In the genomic region with DNA sequence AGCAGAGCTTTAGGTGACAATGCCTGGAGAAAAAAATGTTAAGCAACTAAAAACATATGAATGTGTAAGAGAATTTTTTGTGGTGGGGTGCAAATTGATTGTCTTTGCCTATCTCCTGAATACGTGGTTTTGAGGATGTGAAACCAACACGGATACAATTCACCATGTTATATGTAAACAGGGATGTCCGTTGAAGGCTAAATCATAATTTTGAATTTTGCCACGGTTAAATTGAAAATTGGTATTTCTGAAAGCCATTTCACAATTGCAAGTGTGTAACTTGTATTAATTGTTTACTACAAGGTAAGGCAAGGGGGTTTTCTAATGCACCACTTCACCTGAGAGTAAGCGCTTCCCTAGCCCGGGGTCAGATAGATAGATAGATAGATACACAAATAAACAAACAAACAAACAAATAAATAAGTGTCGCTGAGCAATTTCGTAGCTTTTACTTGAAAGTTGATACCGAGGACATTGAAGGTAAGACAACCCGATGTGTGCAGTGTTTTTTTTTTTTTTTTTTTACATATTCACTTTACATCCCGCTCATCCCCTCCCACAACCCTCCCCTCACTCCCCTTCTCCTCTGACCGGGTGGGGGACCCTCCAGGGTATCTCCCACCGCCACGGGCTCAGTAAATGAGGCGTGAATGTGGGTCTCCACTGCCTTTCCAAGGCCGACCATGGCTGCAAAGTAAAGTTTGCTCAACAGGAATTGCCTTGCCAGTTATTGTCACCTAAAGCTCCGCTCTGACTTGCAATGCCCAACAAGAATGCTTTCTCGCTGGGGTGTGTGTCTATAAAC, we compare ENCODE assay signal across 9 mouse cellular contexts. TPM values are rescaled to one million over a fixed set of nuclear protein-coding genes. Genes with fewer than 3 reads are reported as not detected.
DNase-seq lines count a peak whose midpoint lies in the region; ATAC-seq lines count a peak whose summit lies in the region.
"Had no signal": no experiment of that assay in that cellular context is flagged by ENCODE, and none has a peak within 500 bp of the region (broad histone marks: within the 10 kb centered on the region; RNA-seq: fewer than 3 reads in every experiment).

No protein-coding gene starts in this region.

- peak overlapping the region; percentile 89 for H3K4me3 ChIP-seq in kidney, embryonic 15.5 days (replicated peaks)
- peak overlapping the region; percentile 77 for H3K4me3 ChIP-seq in hindbrain, embryonic 16.5 days (ENCODE audit: low read length)
- H3K4me3 ChIP-seq in midbrain, embryonic 16.5 days (ENCODE audit: low read depth, low read length): peak overlapping the region; percentile 67

- H3K9ac ChIP-seq in kidney, embryonic 15.5 days: peak overlapping the region; percentile 70
- H3K9ac ChIP-seq in hindbrain, embryonic 16.5 days (ENCODE audit: low read depth, low read length): peak overlapping the region; percentile 74
- peak overlapping the region; percentile 61 for H3K9ac ChIP-seq in midbrain, embryonic 16.5 days (ENCODE audit: low read depth, low read length)

- peak; percentile 42 for ATAC-seq in kidney, embryonic 15.5 days (replicated peaks; ENCODE audit: low FRiP score)
- peak; percentile 11 for ATAC-seq in common myeloid progenitor, adult 5-6 weeks (replicated peaks; ENCODE audit: low read depth, poor library complexity, severe bottlenecking)
- ATAC-seq in hindbrain, embryonic 16.5 days: peak; percentile 73
- peak; percentile 73 for ATAC-seq in midbrain, embryonic 16.5 days

- H3K4me1 ChIP-seq in kidney, embryonic 15.5 days: peaks cover 17% of the 10 kb centered on the region
- peaks cover 8% of the 10 kb centered on the region for H3K4me1 ChIP-seq in hindbrain, embryonic 16.5 days (ENCODE audit: control insufficient read depth, insufficient read depth, low read depth, low read length)
- H3K4me1 ChIP-seq in midbrain, embryonic 16.5 days (ENCODE audit: control insufficient read depth, insufficient read depth, low read length): peaks cover 8% of the 10 kb centered on the region

- no peak for DNase-seq in kidney, postnatal 36 days
- no peak for DNase-seq in gastrocnemius, adult 8-10 months (ENCODE audit: low spot score in 2 of 2)
- DNase-seq in left cerebral cortex, adult 8-10 months (ENCODE audit: low spot score in 2 of 2): no peak
- no peak for DNase-seq in embryo, embryonic 11 days

- H3K27me3 ChIP-seq in kidney, embryonic 15.5 days: no peaks in the 10 kb centered on the region
- no peaks in the 10 kb centered on the region for H3K27me3 ChIP-seq in hindbrain, embryonic 16.5 days (replicated peaks; ENCODE audit: control insufficient read depth, insufficient read depth, low read length)
- H3K27me3 ChIP-seq in midbrain, embryonic 16.5 days (ENCODE audit: control insufficient read depth, insufficient read depth, low read depth, low read length): no peaks in the 10 kb centered on the region

- H3K36me3 ChIP-seq in kidney, embryonic 15.5 days: peaks cover 9% of the 10 kb centered on the region
- no peaks in the 10 kb centered on the region for H3K36me3 ChIP-seq in hindbrain, embryonic 16.5 days (ENCODE audit: control insufficient read depth, insufficient read depth, low read length)
- H3K36me3 ChIP-seq in midbrain, embryonic 16.5 days (ENCODE audit: control insufficient read depth, insufficient read depth, low read length): no peaks in the 10 kb centered on the region

- WGBS in kidney, embryonic 15.5 days: 8% methylated on average over 18 of the region's 18 CpGs
- 7% methylated on average over 18 of the region's 18 CpGs for WGBS in hindbrain, embryonic 16.5 days
- WGBS in midbrain, embryonic 16.5 days: 7% methylated on average over 18 of the region's 18 CpGs

- H3K27ac ChIP-seq in kidney, embryonic 15.5 days: peak overlapping the region; percentile 86
- H3K27ac ChIP-seq in hindbrain, embryonic 16.5 days (ENCODE audit: low read depth, low read length): peak overlapping the region; percentile 48
- peak overlapping the region; percentile 62 for H3K27ac ChIP-seq in midbrain, embryonic 16.5 days (ENCODE audit: low read length)

- no peaks in the 10 kb centered on the region for H3K9me3 ChIP-seq in kidney, embryonic 15.5 days (replicated peaks)
- no peaks in the 10 kb centered on the region for H3K9me3 ChIP-seq in hindbrain, embryonic 16.5 days (ENCODE audit: control insufficient read depth, low read length)
- no peaks in the 10 kb centered on the region for H3K9me3 ChIP-seq in midbrain, embryonic 16.5 days (replicated peaks; ENCODE audit: control insufficient read depth, low read length, poor library complexity, severe bottlenecking)

- H3K4me2 ChIP-seq in kidney, embryonic 15.5 days: peak overlapping the region; percentile 89
- H3K4me2 ChIP-seq in hindbrain, embryonic 16.5 days (ENCODE audit: low read length): peak overlapping the region; percentile 95
- peak overlapping the region; percentile 98 for H3K4me2 ChIP-seq in midbrain, embryonic 16.5 days (ENCODE audit: low read length)

RNA-seq across cellular contexts. Expression of a gene that starts 0.8 kb away (rescaled TPM):
- polyA plus RNA-seq in kidney, embryonic 15.5 days (2015; fragmentation: Nextera tagmentation; extraction: Ambion mirVana): 22.6 and 26.2 TPM in 2 replicates
- total RNA-seq in common myeloid progenitor, adult 5-6 weeks (2017): 9.8 and 16.1 TPM in 2 replicates
- 4.7 and 5.6 TPM in 2 replicates for polyA plus RNA-seq in hindbrain, embryonic 16.5 days (2015; fragmentation: Nextera tagmentation; extraction: Ambion mirVana)
- 2.9 and 3.1 TPM in 2 replicates for polyA plus RNA-seq in midbrain, embryonic 16.5 days (2015; fragmentation: Nextera tagmentation; extraction: Ambion mirVana)
- not detected for total RNA-seq in gastrocnemius, adult 8-10 months (2022)
- total RNA-seq in left cerebral cortex, adult 8-10 months (2022): not detected
- total RNA-seq: layer of hippocampus, postnatal 36 days had no signal

RNA-seq across cellular contexts. Expression of a gene that starts 8.9 kb away (rescaled TPM):
- 1,863 and 1,902 TPM in 2 replicates for polyA plus RNA-seq in kidney, embryonic 15.5 days (2015; fragmentation: Nextera tagmentation; extraction: Ambion mirVana)
- total RNA-seq in common myeloid progenitor, adult 5-6 weeks (2017): 2,127 and 2,208 TPM in 2 replicates
- 877 and 882 TPM in 2 replicates for polyA plus RNA-seq in hindbrain, embryonic 16.5 days (2015; fragmentation: Nextera tagmentation; extraction: Ambion mirVana)
- 919 and 945 TPM in 2 replicates for polyA plus RNA-seq in midbrain, embryonic 16.5 days (2015; fragmentation: Nextera tagmentation; extraction: Ambion mirVana)
- 1,000 to 10,000 TPM in 2 of 4 experiments, 100 to 1,000 TPM in 2; 850 to 1,105 (median 983) TPM for total RNA-seq in gastrocnemius, adult 8-10 months (2022)
- 1,000 to 10,000 TPM; 1,202 to 1,440 (median 1,306) TPM for total RNA-seq in left cerebral cortex, adult 8-10 months (2022)

RNA-seq across cellular contexts. Expression of a gene that starts 16.0 kb away (rescaled TPM):
- 569 and 677 TPM in 2 replicates for polyA plus RNA-seq in kidney, embryonic 15.5 days (2015; fragmentation: Nextera tagmentation; extraction: Ambion mirVana)
- total RNA-seq in common myeloid progenitor, adult 5-6 weeks (2017): 891 and 1,224 TPM in 2 replicates
- polyA plus RNA-seq in hindbrain, embryonic 16.5 days (2015; fragmentation: Nextera tagmentation; extraction: Ambion mirVana): 296 and 328 TPM in 2 replicates
- 286 and 296 TPM in 2 replicates for polyA plus RNA-seq in midbrain, embryonic 16.5 days (2015; fragmentation: Nextera tagmentation; extraction: Ambion mirVana)
- total RNA-seq in gastrocnemius, adult 8-10 months (2022): 100 to 1,000 TPM; 298 to 379 (median 321) TPM
- 100 to 1,000 TPM; 175 to 204 (median 181) TPM for total RNA-seq in left cerebral cortex, adult 8-10 months (2022)

RNA-seq across cellular contexts. Expression of a gene that starts 16.1 kb away (rescaled TPM):
- polyA plus RNA-seq in kidney, embryonic 15.5 days (2015; fragmentation: Nextera tagmentation; extraction: Ambion mirVana): 52.6 and 55.9 TPM in 2 replicates
- 105 and 110 TPM in 2 replicates for total RNA-seq in common myeloid progenitor, adult 5-6 weeks (2017)
- 31.4 and 35.8 TPM in 2 replicates for polyA plus RNA-seq in hindbrain, embryonic 16.5 days (2015; fragmentation: Nextera tagmentation; extraction: Ambion mirVana)
- polyA plus RNA-seq in midbrain, embryonic 16.5 days (2015; fragmentation: Nextera tagmentation; extraction: Ambion mirVana): 30.6 and 34.7 TPM in 2 replicates
- 1 to 10 TPM; 5.6 to 8.5 (median 6.2) TPM for total RNA-seq in gastrocnemius, adult 8-10 months (2022)
- 10 to 100 TPM; 27.6 to 29.7 (median 28.7) TPM for total RNA-seq in left cerebral cortex, adult 8-10 months (2022)

RNA-seq across cellular contexts. Expression of a gene that starts 29.0 kb away (rescaled TPM):
- polyA plus RNA-seq in kidney, embryonic 15.5 days (2015; fragmentation: Nextera tagmentation; extraction: Ambion mirVana): 33.1 and 33.6 TPM in 2 replicates
- total RNA-seq in common myeloid progenitor, adult 5-6 weeks (2017): 43.1 and 49.1 TPM in 2 replicates
- polyA plus RNA-seq in hindbrain, embryonic 16.5 days (2015; fragmentation: Nextera tagmentation; extraction: Ambion mirVana): 13.6 and 15.3 TPM in 2 replicates
- 11.8 and 14.7 TPM in 2 replicates for polyA plus RNA-seq in midbrain, embryonic 16.5 days (2015; fragmentation: Nextera tagmentation; extraction: Ambion mirVana)
- 1 to 10 TPM; 1.9 to 3.9 (median 2.7) TPM for total RNA-seq in gastrocnemius, adult 8-10 months (2022)
- total RNA-seq in left cerebral cortex, adult 8-10 months (2022): 1 to 10 TPM; 4.7 to 5.8 (median 5.3) TPM

Comparison
In these comparisons a context has a peak if more than half of its experiments do, and no peak if none do; other contexts are left out.
1. ATAC-seq: peak in every context shown above with its lines; median percentile 73 in hindbrain, embryonic 16.5 days; 73 in midbrain, embryonic 16.5 days; 42 in kidney, embryonic 15.5 days; 11 in common myeloid progenitor, adult 5-6 weeks.